Mouse (Mus musculus): ENCODE measurements around the gene Eif2b4. TPM values are rescaled to one million over a fixed set of nuclear protein-coding genes. Genes with fewer than 3 reads are reported as not detected.

Gene Eif2b4
- 32.5 and 34.0 TPM in 2 replicates for polyA plus RNA-seq (2012)

GRCm38 (mm10) chr5:31192939-31193630 is at the start of gene Eif2b4, which contains the start of gene Snx17:
Gene Eif2b4 (minus strand): TSS chr5:31193430.
Gene Snx17 (plus strand): TSS chr5:31193227.
- Histone ChIP-seq H3K36me3 (ENCODE audit: control insufficient read depth) (peaks cover 71% of the 10 kb centered on the region), H3K4me1 (ENCODE audit: control insufficient read depth) (peaks cover 51% of the 10 kb centered on the region), H3K9me3 (ENCODE audit: control insufficient read depth, low read length) (no peaks in the 10 kb centered on the region), H3K27me3 (ENCODE audit: control insufficient read depth) (no peaks in the 10 kb centered on the region), H3K4me3 (replicated peaks) (peak within 1 kb of the TSS; percentile 89)
- TF ChIP-seq GATA1 (IDR thresholded peaks at IDR 0.05; ENCODE audit: low read length) (no peak), TAL1 (IDR thresholded peaks at IDR 0.05; ENCODE audit: low read length) (no peak)

- peak overlapping the region; percentile 94 for H3K4me3 ChIP-seq (replicated peaks)
- TF ChIP-seq TAL1 (IDR thresholded peaks at IDR 0.05; ENCODE audit: low read length): no peak
- TF ChIP-seq GATA1 (IDR thresholded peaks at IDR 0.05; ENCODE audit: low read length): no peak
- no peaks in the 10 kb centered on the region for H3K9me3 ChIP-seq (ENCODE audit: control insufficient read depth, low read length)
- peaks cover 29% of the 10 kb centered on the region for H3K4me1 ChIP-seq (ENCODE audit: control insufficient read depth)
- peaks cover under 1% of the 10 kb centered on the region; the same call in 1 of the 2 replicates for H3K27me3 ChIP-seq (ENCODE audit: control insufficient read depth)
- H3K36me3 ChIP-seq (ENCODE audit: control insufficient read depth): peaks cover 37% of the 10 kb centered on the region
Measured at GRCm38 (mm10) chr5:31242191-31242590, 49.0 kb upstream of the Eif2b4 start.

- H3K9me3 ChIP-seq (ENCODE audit: control insufficient read depth, low read length): no peaks in the 10 kb centered on the region
- no peak for TF ChIP-seq TAL1 (IDR thresholded peaks at IDR 0.05; ENCODE audit: low read length)
- TF ChIP-seq GATA1 (IDR thresholded peaks at IDR 0.05; ENCODE audit: low read length): no peak
- peak overlapping the region; percentile 94 for H3K4me3 ChIP-seq (replicated peaks)
- H3K4me1 ChIP-seq (ENCODE audit: control insufficient read depth): peaks cover 29% of the 10 kb centered on the region
- H3K36me3 ChIP-seq (ENCODE audit: control insufficient read depth): peaks cover 31% of the 10 kb centered on the region
- H3K27me3 ChIP-seq (ENCODE audit: control insufficient read depth): peaks cover 2% of the 10 kb centered on the region; the same call in 1 of the 2 replicates
Measured at GRCm38 (mm10) chr5:31241522-31242034, 48.3 kb upstream of the Eif2b4 start.

- no peak for TF ChIP-seq TAL1 (IDR thresholded peaks at IDR 0.05; ENCODE audit: low read length)
- peaks cover 29% of the 10 kb centered on the region for H3K4me1 ChIP-seq (ENCODE audit: control insufficient read depth)
- H3K9me3 ChIP-seq (ENCODE audit: control insufficient read depth, low read length): no peaks in the 10 kb centered on the region
Measured at GRCm38 (mm10) chr5:31240637-31241521, 47.6 kb upstream of the Eif2b4 start, which contains the start of the genes Nrbp1 and Gm9970. Gene Nrbp1 (plus strand): TSS chr5:31240864. Gene Gm9970 (minus strand): TSS chr5:31241232.

GRCm38 (mm10) chr5:31226641-31227040 is 33.4 kb upstream of the Eif2b4 start:
- peaks cover 4% of the 10 kb centered on the region for H3K4me1 ChIP-seq (ENCODE audit: control insufficient read depth)

More at GRCm38 (mm10) chr5:31240637-31241521, 47.6 kb upstream of the Eif2b4 start, which contains the start of the genes Nrbp1 and Gm9970:
- Histone ChIP-seq H3K27me3 (ENCODE audit: control insufficient read depth) (peaks cover 5% of the 10 kb centered on the region), H3K36me3 (ENCODE audit: control insufficient read depth) (peaks cover 24% of the 10 kb centered on the region), H3K4me3 (replicated peaks) (peak within 1 kb of the TSS; percentile 94)

GRCm38 (mm10) chr5:31222696-31223095 is 29.5 kb upstream of the Eif2b4 start:
- H3K9me3 ChIP-seq (ENCODE audit: control insufficient read depth, low read length): no peaks in the 10 kb centered on the region
- H3K27me3 ChIP-seq (ENCODE audit: control insufficient read depth): no peaks in the 10 kb centered on the region
- no peak overlapping the region for H3K4me3 ChIP-seq (replicated peaks)
- peaks cover under 1% of the 10 kb centered on the region for H3K36me3 ChIP-seq (ENCODE audit: control insufficient read depth)
- H3K4me1 ChIP-seq (ENCODE audit: control insufficient read depth): peaks cover 30% of the 10 kb centered on the region
- TF ChIP-seq TAL1 (IDR thresholded peaks at IDR 0.05; ENCODE audit: low read length) (no peak), GATA1 (IDR thresholded peaks at IDR 0.05; ENCODE audit: low read length) (no peak)

More at GRCm38 (mm10) chr5:31226641-31227040, 33.4 kb upstream of the Eif2b4 start:
- Histone ChIP-seq H3K36me3 (ENCODE audit: control insufficient read depth) (no peaks in the 10 kb centered on the region), H3K27me3 (ENCODE audit: control insufficient read depth) (0 out of 2 replicates have a peak, but pooled peaks cover 2% of the 10 kb centered on the region), H3K9me3 (ENCODE audit: control insufficient read depth, low read length) (no peaks in the 10 kb centered on the region), H3K4me3 (replicated peaks) (no peak overlapping the region)
- TF ChIP-seq TAL1 (IDR thresholded peaks at IDR 0.05; ENCODE audit: low read length) (no peak), GATA1 (IDR thresholded peaks at IDR 0.05; ENCODE audit: low read length) (no peak)

- Histone ChIP-seq H3K4me1 (ENCODE audit: control insufficient read depth) (peaks cover 38% of the 10 kb centered on the region), H3K27me3 (ENCODE audit: control insufficient read depth) (no peaks in the 10 kb centered on the region), H3K9me3 (ENCODE audit: control insufficient read depth, low read length) (no peaks in the 10 kb centered on the region), H3K4me3 (replicated peaks) (peak overlapping the region; percentile 68), H3K36me3 (ENCODE audit: control insufficient read depth) (peaks cover 9% of the 10 kb centered on the region)
- TF ChIP-seq TAL1 (IDR thresholded peaks at IDR 0.05; ENCODE audit: low read length) (no peak), GATA1 (IDR thresholded peaks at IDR 0.05; ENCODE audit: low read length) (no peak)
Measured at GRCm38 (mm10) chr5:31221304-31221945, 28.2 kb upstream of the Eif2b4 start.

GRCm38 (mm10) chr5:31220448-31221303 is 27.4 kb upstream of the Eif2b4 start, which contains the start of gene Ppm1g:
Gene Ppm1g (minus strand): TSS chr5:31220687.
- H3K9me3 ChIP-seq (ENCODE audit: control insufficient read depth, low read length): no peaks in the 10 kb centered on the region
- no peaks in the 10 kb centered on the region for H3K27me3 ChIP-seq (ENCODE audit: control insufficient read depth)
- TF ChIP-seq TAL1 (IDR thresholded peaks at IDR 0.05; ENCODE audit: low read length) (no peak), GATA1 (IDR thresholded peaks at IDR 0.05; ENCODE audit: low read length) (no peak)
- peaks cover 16% of the 10 kb centered on the region for H3K36me3 ChIP-seq (ENCODE audit: control insufficient read depth)
- peaks cover 44% of the 10 kb centered on the region for H3K4me1 ChIP-seq (ENCODE audit: control insufficient read depth)
- H3K4me3 ChIP-seq (replicated peaks): peak within 1 kb of the TSS; percentile 68

Data from erythroblast, embryonic 14.5 days (primary cell).